Mouse (Mus musculus) stomach, postnatal 0 days (tissue): ENCODE data around the gene Gm10337. TPM values are rescaled to one million over a fixed set of nuclear protein-coding genes. Genes with fewer than 3 reads are reported as not detected.

Experiments
- ATAC-seq: fragments of 200-750 bp; cut with Nextera tagmentation; 2 replicates; pipeline ENCODE4 v1.8.0; 2017; ENCODE audit not compliant: low FRiP score, low TSS enrichment
- DNase-seq: peaks from one replicate; pipeline ENCODE4 v3.0.0-alpha.2; 2016; ENCODE audit warnings: low spot score
- H3K27ac ChIP-seq: fragments of 300-500 bp; sonication (generic); replicated peaks from 2 replicates; pipeline ENCODE4 v1.5.1; 2014; ENCODE audit warnings: mild to moderate bottlenecking, control low read depth
- H3K27me3 ChIP-seq: fragments of 300-500 bp; sonication (generic); 2 replicates; pipeline ENCODE4 v1.6.1; 2014; ENCODE audit warnings: low read length; ENCODE audit not compliant: control insufficient read depth, insufficient read depth
- H3K36me3 ChIP-seq: fragments of 300-500 bp; sonication (generic); 2 replicates; pipeline ENCODE4 v1.6.1; 2014; ENCODE audit warnings: low read length, mixed read lengths; ENCODE audit not compliant: control insufficient read depth, insufficient read depth
- H3K4me1 ChIP-seq: fragments of 300-500 bp; sonication (generic); replicated peaks from 2 replicates; pipeline ENCODE4 v1.6.1; 2014; ENCODE audit warnings: antibody characterized with exemption; ENCODE audit not compliant: control insufficient read depth, insufficient read depth
- H3K4me2 ChIP-seq: fragments of 300-500 bp; sonication (generic); replicated peaks from 2 replicates; pipeline ENCODE4 v1.6.1; 2014; ENCODE audit warnings: low read depth, mild to moderate bottlenecking, control low read depth, moderate library complexity
- H3K4me3 ChIP-seq: fragments of 300-500 bp; sonication (generic); 2 replicates; pipeline ENCODE4 v1.5.1; 2014; ENCODE audit warnings: low read depth, low read length, control low read depth
- H3K9ac ChIP-seq: fragments of 300-500 bp; sonication (generic); 2 replicates; pipeline ENCODE4 v1.6.1; 2014; ENCODE audit warnings: mild to moderate bottlenecking, low read length, control low read depth, mixed read lengths
- H3K9me3 ChIP-seq: fragments of 300-500 bp; sonication (generic); 2 replicates; pipeline ENCODE4 v1.6.1; 2016; ENCODE audit warnings: low read length; ENCODE audit not compliant: control insufficient read depth
- CTCF ChIP-seq: IDR thresholded peaks from 2 replicates; pipeline ENCODE4 v1.5.1; 2016; ENCODE audit warnings: antibody characterized with exemption, low read depth, mild to moderate bottlenecking, moderate library complexity
- EP300 ChIP-seq: optimal IDR thresholded peaks from 2 replicates; pipeline ENCODE3; 2016; ENCODE audit warnings: antibody characterized with exemption
- WGBS: fragments of 180-500 bp; shearing (Covaris S2); extraction: QIAGEN DNeasy Blood & Tissue Kit; methylation state at CpG from one replicate; pipeline ENCODE4 v1.1.7; 2014; 5-methylcytosine and 5-hydroxymethylcytosine counted together
- polyA plus RNA-seq: library from polyadenylated mRNA; unstranded; fragments of >200 nt; fragmentation: Nextera tagmentation; extraction: Ambion mirVana; gene quantifications from 2 replicates; pipeline ENCODE4 v1.2.1, GENCODE M21; 2015

The Gm10337 gene
- polyA plus RNA-seq, 1 experiment from 2014 or later, result not detected

DNA sequence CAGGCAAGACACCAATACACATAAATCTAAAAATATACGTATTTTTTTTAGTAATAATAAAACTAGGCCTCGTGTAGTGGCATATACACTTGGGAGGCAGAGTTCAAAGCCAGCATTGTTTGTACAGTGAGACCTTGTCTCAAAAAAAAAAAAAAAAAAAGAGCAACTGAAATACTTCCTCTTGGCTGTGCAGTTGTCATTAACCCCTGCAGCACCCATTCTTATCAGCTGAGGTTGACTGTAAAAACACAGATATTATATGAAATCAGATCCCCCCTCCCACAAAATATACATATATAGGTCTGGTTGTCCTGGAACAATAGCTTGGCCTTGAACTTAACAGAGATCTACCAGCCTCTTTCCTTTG, 2.9 kb downstream of the Gm10337 start:
- Histone ChIP-seq H3K4me3 (no peak overlapping the region), H3K4me2 (no peak overlapping the region), H3K9me3 (no peaks in the 10 kb centered on the region), H3K4me1 (no peaks in the 10 kb centered on the region), H3K27me3 (no peaks in the 10 kb centered on the region), H3K36me3 (peaks cover 26% of the 10 kb centered on the region), H3K27ac (no peak overlapping the region), H3K9ac (no peak overlapping the region)
- WGBS, result 17% methylated on average over 2 of the region's 2 CpGs
- DNase-seq (no peak), ATAC-seq (no peak)
- TF ChIP-seq EP300, result no peak
- no peak for TF ChIP-seq CTCF

DNA sequence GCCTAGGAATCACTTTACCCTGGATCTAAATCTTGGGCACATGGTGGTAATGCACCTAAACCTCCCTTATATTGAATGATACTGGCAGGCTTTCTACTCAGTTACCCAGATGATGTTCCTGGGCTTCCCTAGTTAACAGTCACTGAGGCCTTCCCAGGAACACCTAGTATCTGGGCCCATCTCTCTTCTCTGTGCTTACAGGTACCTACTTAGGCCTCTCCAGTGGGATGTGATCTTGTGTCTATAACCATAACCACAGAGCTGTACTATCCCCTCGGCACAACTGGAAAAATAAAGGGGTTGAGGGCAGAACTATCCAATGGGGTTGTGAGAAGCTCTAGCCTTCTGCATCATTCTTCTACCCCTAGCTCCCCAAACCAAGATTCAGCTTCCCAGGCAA, 3.3 kb downstream of the Gm10337 start:
- no peak overlapping the region for H3K27ac ChIP-seq

DNA sequence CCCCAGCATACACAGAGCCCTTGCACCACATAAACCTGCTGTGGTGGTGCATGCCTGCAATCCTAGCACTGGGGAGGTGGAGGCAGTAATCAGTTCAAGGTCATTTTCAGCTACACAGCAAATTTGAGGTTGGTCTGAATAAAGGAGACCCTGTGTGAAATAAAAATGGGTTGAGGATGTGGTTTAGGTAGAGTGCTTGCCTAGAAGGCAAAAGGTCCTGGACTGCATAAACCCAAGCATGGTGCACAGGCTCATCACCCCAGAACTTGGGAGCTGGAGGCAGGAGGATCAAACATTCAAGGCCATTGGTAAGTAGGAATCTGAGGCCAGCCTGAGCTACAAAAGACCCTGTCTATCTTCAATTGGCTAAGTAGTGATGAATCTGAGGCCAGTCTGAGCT, 4.0 kb downstream of the Gm10337 start:
- no peak overlapping the region for H3K27ac ChIP-seq
- TF ChIP-seq EP300 (no peak), CTCF (no peak)
- H3K36me3 ChIP-seq, result peaks cover 18% of the 10 kb centered on the region
- no peak overlapping the region for H3K4me2 ChIP-seq
- no peaks in the 10 kb centered on the region for H3K9me3 ChIP-seq
- no peak for ATAC-seq
- DNase-seq, result no peak
- H3K27me3 ChIP-seq, result no peaks in the 10 kb centered on the region
- no peaks in the 10 kb centered on the region for H3K4me1 ChIP-seq
- no peak overlapping the region for H3K4me3 ChIP-seq
- no peak overlapping the region for H3K9ac ChIP-seq

More for the DNA sequence above, 3.3 kb downstream of the Gm10337 start:
- ATAC-seq, result no peak
- WGBS, result 87% methylated on average over 1 of the region's 1 CpGs
- Histone ChIP-seq H3K4me2 (no peak overlapping the region), H3K9me3 (no peaks in the 10 kb centered on the region), H3K36me3 (peaks cover 22% of the 10 kb centered on the region), H3K4me3 (no peak overlapping the region), H3K9ac (no peak overlapping the region), H3K4me1 (no peaks in the 10 kb centered on the region), H3K27me3 (no peaks in the 10 kb centered on the region)
- TF ChIP-seq EP300, result no peak
- no peak for TF ChIP-seq CTCF
- no peak for DNase-seq

DNA sequence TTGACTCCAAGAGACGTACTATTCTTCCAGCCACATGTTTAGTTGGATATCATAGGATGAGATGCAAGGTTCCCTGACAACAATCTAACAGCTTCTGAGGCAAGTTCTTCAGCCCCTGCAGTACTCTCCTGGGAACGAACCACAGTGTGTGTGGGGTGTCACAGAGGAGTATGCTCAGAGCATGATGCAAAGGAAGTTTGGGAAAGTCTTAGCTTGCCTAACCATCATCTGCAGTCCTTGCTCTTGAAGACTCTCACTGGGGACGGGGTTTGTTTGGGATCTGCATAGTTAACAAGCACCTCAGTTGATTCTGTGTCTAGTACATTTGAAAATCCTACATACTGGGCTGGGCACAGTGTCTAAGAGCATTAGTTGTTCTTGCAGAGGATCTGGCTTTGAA, 4.8 kb downstream of the Gm10337 start:
- Histone ChIP-seq H3K4me2 (no peak overlapping the region), H3K9ac (no peak overlapping the region), H3K27ac (no peak overlapping the region), H3K36me3 (peaks cover 13% of the 10 kb centered on the region; the same call in 1 of the 2 replicates), H3K27me3 (no peaks in the 10 kb centered on the region), H3K4me1 (no peaks in the 10 kb centered on the region), H3K9me3 (no peaks in the 10 kb centered on the region), H3K4me3 (no peak overlapping the region)
- no peak for TF ChIP-seq CTCF
- no peak for TF ChIP-seq EP300
- ATAC-seq (no peak), DNase-seq (no peak)
- 72% methylated on average over 3 of the region's 3 CpGs for WGBS

DNA sequence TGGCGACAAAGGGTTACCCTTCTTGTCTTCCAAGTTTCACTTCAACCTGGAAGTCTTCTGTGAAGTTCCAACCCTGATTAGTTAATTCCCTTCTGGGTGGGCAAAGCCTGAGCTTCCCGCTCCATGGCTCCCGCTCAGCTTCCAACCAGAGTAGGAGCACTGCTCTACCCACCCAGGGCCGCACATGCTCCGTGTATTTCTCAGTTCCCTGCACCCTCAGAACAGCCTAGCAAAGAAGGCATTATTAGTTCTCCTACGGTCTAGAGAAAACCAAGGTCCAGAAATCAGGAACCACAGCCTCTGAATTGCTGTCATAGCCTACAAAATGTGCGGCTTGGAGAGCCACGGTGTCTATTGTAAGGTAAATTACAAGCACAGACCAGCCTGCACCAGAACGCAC, 6.6 kb downstream of the Gm10337 start:
- H3K27ac ChIP-seq, result peak overlapping the region; percentile 78
- DNase-seq (no peak), ATAC-seq (peak; percentile 39; the same call in 1 of the 2 replicates)
- no peaks in the 10 kb centered on the region for H3K9me3 ChIP-seq
- TF ChIP-seq CTCF (no peak), EP300 (no peak)
- no peaks in the 10 kb centered on the region for H3K27me3 ChIP-seq
- 6% methylated on average over 9 of the region's 9 CpGs for WGBS
- H3K4me2 ChIP-seq, result peak overlapping the region; percentile 96
- peak overlapping the region; percentile 68 for H3K9ac ChIP-seq
- H3K36me3 ChIP-seq, result peaks cover 3% of the 10 kb centered on the region; the same call in 1 of the 2 replicates
- peak overlapping the region; percentile 65 for H3K4me3 ChIP-seq
- H3K4me1 ChIP-seq, result no peaks in the 10 kb centered on the region

DNA sequence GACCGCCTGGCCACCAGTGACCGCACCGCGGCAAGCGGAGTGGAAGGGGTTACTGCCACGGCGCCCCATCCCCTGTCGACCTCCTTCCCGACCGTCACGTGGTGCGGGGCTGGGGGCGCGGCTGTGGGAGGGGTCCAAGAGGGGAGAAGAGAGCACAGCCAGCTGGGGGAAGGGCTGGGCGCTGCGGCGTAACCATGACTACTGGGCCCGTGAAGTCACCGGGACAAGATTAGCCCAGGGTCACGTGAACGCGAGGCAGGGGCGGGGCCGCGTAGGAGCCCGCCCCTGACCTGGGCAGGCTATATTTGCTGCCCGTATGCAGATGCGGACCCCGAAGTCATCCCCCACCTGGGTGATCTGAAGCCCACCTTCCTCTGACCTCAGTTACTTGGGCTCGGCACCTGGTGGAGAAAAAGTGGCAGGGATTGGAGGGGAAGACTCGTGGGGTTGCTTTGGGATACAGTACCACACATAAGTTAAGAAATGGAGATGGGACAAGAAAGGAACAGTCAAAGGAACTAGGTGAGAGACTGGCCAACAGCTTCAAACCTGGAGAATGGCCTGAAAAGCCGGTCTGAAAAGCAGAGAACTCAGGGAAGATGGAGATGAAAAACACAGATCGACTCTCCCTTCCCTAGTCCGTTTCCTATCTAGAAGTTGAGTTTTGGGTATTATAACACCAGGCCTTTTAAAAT, 7.2 kb downstream of the Gm10337 start:
- 3% methylated on average over 30 of the region's 34 CpGs for WGBS
- ATAC-seq (peak; percentile 90), DNase-seq (peak; percentile 88)
- no peaks in the 10 kb centered on the region for H3K4me1 ChIP-seq
- peak overlapping the region; percentile 96 for H3K4me2 ChIP-seq
- H3K36me3 ChIP-seq, result no peaks in the 10 kb centered on the region
- peak overlapping the region; percentile 78 for H3K27ac ChIP-seq
- no peaks in the 10 kb centered on the region for H3K27me3 ChIP-seq
- H3K9me3 ChIP-seq, result no peaks in the 10 kb centered on the region
- peak overlapping the region; percentile 68 for H3K9ac ChIP-seq
- TF ChIP-seq CTCF (no peak; the same call in 1 of the 2 replicates), EP300 (no peak)
- H3K4me3 ChIP-seq, result peak overlapping the region; percentile 65
